Mouse (Mus musculus): ENCODE data around the gene Tmigd3. TPM values are rescaled to one million over a fixed set of nuclear protein-coding genes. Genes with fewer than 3 reads are reported as not detected.

Gene Tmigd3
- total and polyA plus RNA-seq, 3 experiments, result 0.31 TPM; not detected in 2

GRCm38 (mm10) chr3:105853781-105854180 is 16.9 kb upstream of the Tmigd3 start:
- Histone ChIP-seq H3K9ac (ENCODE audit: low read depth, low read length) (no peak overlapping the region), H3K4me3 (no peak overlapping the region), H3K27me3 (ENCODE audit: control insufficient read depth, insufficient read depth, low read length) (no peaks in the 10 kb centered on the region), H3K79me2 (replicated peaks; ENCODE audit: control insufficient read depth, insufficient read depth, low read length) (no peaks in the 10 kb centered on the region), H3K36me3 (ENCODE audit: control insufficient read depth, insufficient read depth, low read length) (no peaks in the 10 kb centered on the region), H3K27ac (no peak overlapping the region), H3K4me1 (ENCODE audit: control insufficient read depth, insufficient read depth, low read length) (no peaks in the 10 kb centered on the region)
- no peak for DNase-seq
- intact Hi-C loops (cut with DNase I), result no loop called here
- TF ChIP-seq POLR2A (IDR thresholded peaks at IDR 0.05; ENCODE audit: insufficient read depth, low read depth, low read length) (no peak), CTCF (IDR thresholded peaks at IDR 0.05) (no peak), EP300 (IDR thresholded peaks at IDR 0.05; ENCODE audit: insufficient read depth, low read depth, low read length) (no peak)
- WGBS, result 74% methylated on average over 8 of the region's 8 CpGs

GRCm38 (mm10) chr3:105854786-105855185 is 15.9 kb upstream of the Tmigd3 start:
- Histone ChIP-seq H3K79me2 (replicated peaks; ENCODE audit: control insufficient read depth, insufficient read depth, low read length) (no peaks in the 10 kb centered on the region), H3K27me3 (ENCODE audit: control insufficient read depth, insufficient read depth, low read length) (no peaks in the 10 kb centered on the region), H3K4me1 (ENCODE audit: control insufficient read depth, insufficient read depth, low read length) (no peaks in the 10 kb centered on the region), H3K36me3 (ENCODE audit: control insufficient read depth, insufficient read depth, low read length) (no peaks in the 10 kb centered on the region), H3K4me3 (no peak overlapping the region), H3K9ac (ENCODE audit: low read depth, low read length) (no peak overlapping the region), H3K27ac (no peak overlapping the region)
- TF ChIP-seq POLR2A (IDR thresholded peaks at IDR 0.05; ENCODE audit: insufficient read depth, low read depth, low read length) (no peak), CTCF (IDR thresholded peaks at IDR 0.05) (no peak), EP300 (IDR thresholded peaks at IDR 0.05; ENCODE audit: insufficient read depth, low read depth, low read length) (no peak)
- intact Hi-C loops (cut with DNase I), result no loop called here
- 94% methylated on average over 4 of the region's 4 CpGs for WGBS
- no peak for DNase-seq

GRCm38 (mm10) chr3:105857513-105857912 is 13.2 kb upstream of the Tmigd3 start:
- Histone ChIP-seq H3K36me3 (ENCODE audit: control insufficient read depth, insufficient read depth, low read length) (no peaks in the 10 kb centered on the region), H3K27me3 (ENCODE audit: control insufficient read depth, insufficient read depth, low read length) (no peaks in the 10 kb centered on the region), H3K27ac (no peak overlapping the region), H3K4me1 (ENCODE audit: control insufficient read depth, insufficient read depth, low read length) (no peaks in the 10 kb centered on the region), H3K4me3 (no peak overlapping the region), H3K9ac (ENCODE audit: low read depth, low read length) (no peak overlapping the region), H3K79me2 (replicated peaks; ENCODE audit: control insufficient read depth, insufficient read depth, low read length) (no peaks in the 10 kb centered on the region)
- 65% methylated on average over 5 of the region's 5 CpGs for WGBS
- intact Hi-C loops (cut with DNase I), result no loop called here
- TF ChIP-seq CTCF (IDR thresholded peaks at IDR 0.05) (no peak), EP300 (IDR thresholded peaks at IDR 0.05; ENCODE audit: insufficient read depth, low read depth, low read length) (no peak), POLR2A (IDR thresholded peaks at IDR 0.05; ENCODE audit: insufficient read depth, low read depth, low read length) (no peak)
- DNase-seq, result no peak

- intact Hi-C loops (cut with DNase I), result no loop called here
Observed at GRCm38 (mm10) chr3:105861747-105862366, 8.8 kb upstream of the Tmigd3 start.

GRCm38 (mm10) chr3:105864123-105864522 is 6.6 kb upstream of the Tmigd3 start:
- no peaks in the 10 kb centered on the region for H3K79me2 ChIP-seq (replicated peaks; ENCODE audit: control insufficient read depth, insufficient read depth, low read length)
- WGBS, result 35% methylated on average over 1 of the region's 1 CpGs
- DNase-seq, result no peak
- TF ChIP-seq CTCF (IDR thresholded peaks at IDR 0.05), result no peak
- no peak for TF ChIP-seq POLR2A (IDR thresholded peaks at IDR 0.05; ENCODE audit: insufficient read depth, low read depth, low read length)
- TF ChIP-seq EP300 (IDR thresholded peaks at IDR 0.05; ENCODE audit: insufficient read depth, low read depth, low read length), result no peak
- intact Hi-C loops (cut with DNase I), result no loop called here
- no peak overlapping the region for H3K9ac ChIP-seq (ENCODE audit: low read depth, low read length)
- H3K4me1 ChIP-seq (ENCODE audit: control insufficient read depth, insufficient read depth, low read length), result peaks cover 12% of the 10 kb centered on the region
- H3K4me3 ChIP-seq, result no peak overlapping the region
- peaks cover 4% of the 10 kb centered on the region for H3K36me3 ChIP-seq (ENCODE audit: control insufficient read depth, insufficient read depth, low read length)
- H3K27ac ChIP-seq, result no peak overlapping the region; the same call in 1 of the 2 replicates
- H3K27me3 ChIP-seq (ENCODE audit: control insufficient read depth, insufficient read depth, low read length), result no peaks in the 10 kb centered on the region

More at GRCm38 (mm10) chr3:105861747-105862366, 8.8 kb upstream of the Tmigd3 start:
- H3K27ac ChIP-seq, result no peak overlapping the region
- H3K36me3 ChIP-seq (ENCODE audit: control insufficient read depth, insufficient read depth, low read length), result peaks cover 4% of the 10 kb centered on the region
- H3K9ac ChIP-seq (ENCODE audit: low read depth, low read length), result no peak overlapping the region
- TF ChIP-seq POLR2A (IDR thresholded peaks at IDR 0.05; ENCODE audit: insufficient read depth, low read depth, low read length) (no peak), CTCF (IDR thresholded peaks at IDR 0.05) (no peak), EP300 (IDR thresholded peaks at IDR 0.05; ENCODE audit: insufficient read depth, low read depth, low read length) (no peak)
- peaks cover 10% of the 10 kb centered on the region for H3K4me1 ChIP-seq (ENCODE audit: control insufficient read depth, insufficient read depth, low read length)
- DNase-seq, result no peak
- 43% methylated on average over 7 of the region's 7 CpGs for WGBS
- H3K79me2 ChIP-seq (replicated peaks; ENCODE audit: control insufficient read depth, insufficient read depth, low read length), result no peaks in the 10 kb centered on the region
- H3K27me3 ChIP-seq (ENCODE audit: control insufficient read depth, insufficient read depth, low read length), result no peaks in the 10 kb centered on the region
- no peak overlapping the region for H3K4me3 ChIP-seq

- peaks cover 4% of the 10 kb centered on the region for H3K36me3 ChIP-seq (ENCODE audit: control insufficient read depth, insufficient read depth, low read length)
- intact Hi-C loops (cut with DNase I), result no loop called here
- TF ChIP-seq CTCF (IDR thresholded peaks at IDR 0.05) (no peak), EP300 (IDR thresholded peaks at IDR 0.05; ENCODE audit: insufficient read depth, low read depth, low read length) (no peak)
- H3K27ac ChIP-seq, result no peak overlapping the region; the same call in 1 of the 2 replicates
- DNase-seq, result no peak
- H3K27me3 ChIP-seq (ENCODE audit: control insufficient read depth, insufficient read depth, low read length), result no peaks in the 10 kb centered on the region
- peaks cover 12% of the 10 kb centered on the region for H3K4me1 ChIP-seq (ENCODE audit: control insufficient read depth, insufficient read depth, low read length)
- H3K9ac ChIP-seq (ENCODE audit: low read depth, low read length), result no peak overlapping the region
- 50% methylated on average over 9 of the region's 9 CpGs for WGBS
- no peak overlapping the region for H3K4me3 ChIP-seq
- no peaks in the 10 kb centered on the region for H3K79me2 ChIP-seq (replicated peaks; ENCODE audit: control insufficient read depth, insufficient read depth, low read length)
Observed at GRCm38 (mm10) chr3:105865122-105865521, 5.6 kb upstream of the Tmigd3 start.

Data from heart, adult 2 months (tissue).